In genomic region chr4:109484621-109485020, GRCm38 (mm10) we compare ENCODE assay signal across 8 mouse cellular contexts. TPM values are rescaled to one million over a fixed set of nuclear protein-coding genes. Genes with fewer than 3 reads are reported as not detected.
DNase-seq lines count a peak whose midpoint lies in the region; ATAC-seq and TF ChIP-seq lines count a peak whose summit lies in the region.

TSS of gene Rnf11 (minus strand) at chr4:109484728.

- peak within 1 kb of the TSS; percentile 53 for H3K4me3 ChIP-seq in testis, adult 2 months (ENCODE audit: control insufficient read depth, low read depth, low read length)
- H3K4me3 ChIP-seq in limb, embryonic 13.5 days: no peak within 1 kb of the TSS

- no peak within 1 kb of the TSS for H3K4me2 ChIP-seq in limb, embryonic 13.5 days (replicated peaks)

- intact Hi-C loops in heart, postnatal 14 days (cut with DNase I): no loop called here

- no peak within 1 kb of the TSS for H3K9ac ChIP-seq in limb, embryonic 13.5 days

- no peak for ATAC-seq in limb, embryonic 13.5 days (ENCODE audit: low FRiP score, low read depth)
- peak; percentile 68 for ATAC-seq in monocyte, adult 5-6 weeks (replicated peaks; ENCODE audit: insufficient number of reproducible peaks, low FRiP score, low TSS enrichment, poor library complexity, severe bottlenecking)

- no peak within 1 kb of the TSS for H3K27ac ChIP-seq in testis, adult 2 months (ENCODE audit: control insufficient read depth, insufficient read depth, low read depth, low read length)
- no peak within 1 kb of the TSS for H3K27ac ChIP-seq in limb, embryonic 13.5 days

- H3K4me1 ChIP-seq in testis, adult 2 months (ENCODE audit: control insufficient read depth, insufficient read depth, low read length): no peaks in the 10 kb centered on the region
- H3K4me1 ChIP-seq in limb, embryonic 13.5 days: no peaks in the 10 kb centered on the region

- TF ChIP-seq POLR2A in testis, adult 2 months (IDR thresholded peaks at IDR 0.05; ENCODE audit: control insufficient read depth, low read depth, low read length): no peak

- no peak for TF ChIP-seq CTCF in testis, adult 2 months (IDR thresholded peaks at IDR 0.05; ENCODE audit: control insufficient read depth, insufficient read depth, insufficient replicate concordance, low read depth, low read length)

- DNase-seq in testis, postnatal 10 days (ENCODE audit: low spot score): no peak
- DNase-seq in fibroblast of lung, adult 2 months (ENCODE audit: low read depth): peak; percentile 59
- no peak for DNase-seq in heart, postnatal 14 days
- DNase-seq in right cerebral cortex, postnatal 4 days: no peak
- DNase-seq in thymus, postnatal 14 days: no peak

- WGBS in limb, embryonic 13.5 days: 87% methylated on average over 3 of the region's 3 CpGs

- H3K27me3 ChIP-seq in testis, adult 2 months (ENCODE audit: control insufficient read depth, insufficient read depth, low read length): no peaks in the 10 kb centered on the region
- H3K27me3 ChIP-seq in limb, embryonic 13.5 days: no peaks in the 10 kb centered on the region

- no peaks in the 10 kb centered on the region for H3K36me3 ChIP-seq in testis, adult 2 months (ENCODE audit: control insufficient read depth, insufficient read depth, low read length)
- no peaks in the 10 kb centered on the region for H3K36me3 ChIP-seq in limb, embryonic 13.5 days

- H3K9me3 ChIP-seq in limb, embryonic 13.5 days: no peaks in the 10 kb centered on the region

RNA-seq across cellular contexts. Expression of gene Rnf11, which starts in this region (rescaled TPM):
- 43.0 and 44.2 TPM in 2 replicates for polyA plus RNA-seq in testis, adult 2 months (2012; rRNA removed)
- 100 to 1,000 TPM; 102 to 106 TPM for total RNA-seq in heart, postnatal 14 days (2021)
- polyA plus RNA-seq in limb, embryonic 13.5 days (2015; fragmentation: Nextera tagmentation; extraction: Ambion mirVana): 46.7 and 47.5 TPM in 2 replicates
- total RNA-seq in monocyte, adult 5-6 weeks (2017): 46.2 to 50.2 TPM (median 49.4 TPM) in 3 replicates
